Mouse (Mus musculus) urinary bladder, postnatal 10 days (tissue): ENCODE data around the gene Tmem222.

Source experiments
- DNase-seq: peaks from one replicate; pipeline ENCODE4 v3.0.0; 2022; ENCODE audit warnings: low spot score

Gene Tmem222

GRCm38 (mm10) chr4:133251214-133251613 is 26.4 kb downstream of the Tmem222 start:
- DNase-seq, result no peak

- DNase-seq, result peak; percentile 68
Observed at GRCm38 (mm10) chr4:133250609-133251008, 27.0 kb downstream of the Tmem222 start.

- DNase-seq, result no peak
Observed at GRCm38 (mm10) chr4:133247806-133248449, 29.7 kb downstream of the Tmem222 start.

GRCm38 (mm10) chr4:133247072-133247471 is 30.5 kb downstream of the Tmem222 start:
- no peak for DNase-seq

- DNase-seq, result no peak
Observed at GRCm38 (mm10) chr4:133244289-133244688, 33.3 kb downstream of the Tmem222 start.

GRCm38 (mm10) chr4:133243538-133243937 is 34.1 kb downstream of the Tmem222 start:
- DNase-seq, result no peak

- no peak for DNase-seq
Observed at GRCm38 (mm10) chr4:133242710-133243109, 34.9 kb downstream of the Tmem222 start.

GRCm38 (mm10) chr4:133241910-133242309 is 35.7 kb downstream of the Tmem222 start:
- no peak for DNase-seq

GRCm38 (mm10) chr4:133240934-133241908 is 36.4 kb downstream of the Tmem222 start:
- peak; percentile 65 for DNase-seq

GRCm38 (mm10) chr4:133240490-133240921 is 37.1 kb downstream of the Tmem222 start, which contains the start of gene Map3k6:
Gene Map3k6, plus strand, starts transcription at chr4:133240818.
- no peak for DNase-seq

GRCm38 (mm10) chr4:133237911-133238310 is 39.7 kb downstream of the Tmem222 start:
- no peak for DNase-seq

GRCm38 (mm10) chr4:133235415-133235814 is 42.2 kb downstream of the Tmem222 start:
- no peak for DNase-seq

GRCm38 (mm10) chr4:133234771-133235170 is 42.8 kb downstream of the Tmem222 start:
- no peak for DNase-seq

GRCm38 (mm10) chr4:133233285-133233976 is 44.2 kb downstream of the Tmem222 start:
- no peak for DNase-seq

GRCm38 (mm10) chr4:133229582-133229981 is 48.0 kb downstream of the Tmem222 start:
- DNase-seq, result no peak

GRCm38 (mm10) chr4:133227636-133228035 is 50.0 kb downstream of the Tmem222 start:
- DNase-seq, result no peak

- DNase-seq, result no peak
Observed at GRCm38 (mm10) chr4:133226073-133226472, 51.5 kb downstream of the Tmem222 start.

- DNase-seq, result no peak
Observed at GRCm38 (mm10) chr4:133223875-133224274, 53.7 kb downstream of the Tmem222 start.

GRCm38 (mm10) chr4:133221701-133222100 is 55.9 kb downstream of the Tmem222 start:
- DNase-seq, result no peak

GRCm38 (mm10) chr4:133220656-133221055 is 56.9 kb downstream of the Tmem222 start:
- DNase-seq, result no peak

GRCm38 (mm10) chr4:133218745-133219144 is 58.8 kb downstream of the Tmem222 start:
- no peak for DNase-seq

- no peak for DNase-seq
Observed at GRCm38 (mm10) chr4:133217641-133218040, 60.0 kb downstream of the Tmem222 start.
